Comparison of ENCODE assay signal across 8 mouse cellular contexts in genomic region chr6:126164781-126165180, GRCm38 (mm10). TPM values are rescaled to one million over a fixed set of nuclear protein-coding genes. Genes with fewer than 3 reads are reported as not detected.
A peak's percentile ranks its signal among the peaks of the same experiment; 100 is the strongest.
DNase-seq lines count a peak whose midpoint lies in the region; ATAC-seq lines count a peak whose summit lies in the region.
"Had no signal": no experiment of that assay in that cellular context is flagged by ENCODE, and none has a peak within 500 bp of the region (broad histone marks: within the 10 kb centered on the region; RNA-seq: fewer than 3 reads in every experiment).

No protein-coding gene starts in this region.

- H3K4me2 ChIP-seq in intestine, embryonic 15.5 days (replicated peaks): peak overlapping the region; percentile 85
- peak overlapping the region; percentile 74 for H3K4me2 ChIP-seq in midbrain, embryonic 11.5 days

- DNase-seq in Muller cell, postnatal 12 days (ENCODE audit: inconsistent ontology term): peak; percentile 56
- peak; percentile 45 to 62 for DNase-seq in cerebellum, adult 18-20 months
- peak; percentile 84 for DNase-seq in forelimb bud, embryonic 11.5 days (ENCODE audit: low read depth, low spot score)
- peak; percentile 95 for DNase-seq in midbrain, embryonic 11.5 days (ENCODE audit: low spot score, missing footprints)
- no peak for DNase-seq in left cerebral cortex, adult 18-20 months (ENCODE audit: low spot score in 2 of 2)
- no peak for DNase-seq in urinary bladder, postnatal 36 days (ENCODE audit: low spot score in 2 of 2)

- H3K36me3 ChIP-seq in intestine, embryonic 15.5 days: no peaks in the 10 kb centered on the region
- H3K36me3 ChIP-seq in midbrain, embryonic 11.5 days (ENCODE audit: control insufficient read depth, insufficient read depth, low read length): no peaks in the 10 kb centered on the region

- H3K27me3 ChIP-seq in intestine, embryonic 15.5 days (replicated peaks): peaks cover 29% of the 10 kb centered on the region
- H3K27me3 ChIP-seq in midbrain, embryonic 11.5 days (ENCODE audit: control insufficient read depth, insufficient read depth, low read length): peaks cover 51% of the 10 kb centered on the region

- H3K27ac ChIP-seq in intestine, embryonic 15.5 days: 0 out of 2 replicates have a peak overlapping the region, but pooled peaks have one; percentile 17
- H3K27ac ChIP-seq in midbrain, embryonic 11.5 days (ENCODE audit: low read depth, low read length): no peak overlapping the region

- no peaks in the 10 kb centered on the region for H3K9me3 ChIP-seq in intestine, embryonic 15.5 days
- no peaks in the 10 kb centered on the region for H3K9me3 ChIP-seq in midbrain, embryonic 11.5 days (ENCODE audit: control insufficient read depth, low read length)

- 0 out of 2 replicates have a peak, but pooled peaks have one; percentile 24 for ATAC-seq in intestine, embryonic 15.5 days
- peak; percentile 54; the same call in 1 of the 2 replicates for ATAC-seq in midbrain, embryonic 11.5 days (ENCODE audit: low FRiP score)

- H3K4me1 ChIP-seq in intestine, embryonic 15.5 days (replicated peaks): peaks cover 38% of the 10 kb centered on the region
- H3K4me1 ChIP-seq in midbrain, embryonic 11.5 days (ENCODE audit: control insufficient read depth, insufficient read depth, low read length): peaks cover 28% of the 10 kb centered on the region

- peak overlapping the region; percentile 45 for H3K4me3 ChIP-seq in intestine, embryonic 15.5 days (replicated peaks)
- H3K4me3 ChIP-seq in midbrain, embryonic 11.5 days (ENCODE audit: low read depth, low read length): peak overlapping the region; percentile 41
- H3K4me3 ChIP-seq: myocyte had no signal

- WGBS in intestine, embryonic 15.5 days: under 1% methylated on average over 27 of the region's 27 CpGs
- WGBS in midbrain, embryonic 11.5 days: under 1% methylated on average over 27 of the region's 27 CpGs

- peak overlapping the region; percentile 48 for H3K9ac ChIP-seq in intestine, embryonic 15.5 days
- H3K9ac ChIP-seq in midbrain, embryonic 11.5 days (ENCODE audit: low read length): peak overlapping the region; percentile 28; the same call in 1 of the 2 replicates

RNA-seq across cellular contexts. Expression of gene Ntf3, which starts 1.9 kb away (rescaled TPM):
- polyA plus RNA-seq in intestine, embryonic 15.5 days (2015; fragmentation: Nextera tagmentation; extraction: Ambion mirVana): 6.5 and 7.8 TPM in 2 replicates
- 4.0 and 4.2 TPM in 2 replicates for polyA plus RNA-seq in midbrain, embryonic 11.5 days (2014; fragmentation: Nextera tagmentation; extraction: Ambion mirVana)
- total RNA-seq in left cerebral cortex, adult 18-20 months (2021): 1 to 10 TPM; 2.5 to 2.8 TPM
- polyA plus RNA-seq: myocyte had no signal

Comparison
In these comparisons a context has a peak if more than half of its experiments do, and no peak if none do; other contexts are left out.
1. DNase-seq: peak in Muller cell, postnatal 12 days (single experiment), cerebellum, adult 18-20 months (2 of 2), forelimb bud, embryonic 11.5 days (single experiment) and midbrain, embryonic 11.5 days (single experiment); none in left cerebral cortex, adult 18-20 months (0 of 2) and urinary bladder, postnatal 36 days (0 of 2).